Mouse (Mus musculus) mature B cell (primary cell): Measurements from ENCODE around the gene Dpf1.

Experiments
- in situ Hi-C: fragments of 300-500 bp; cut with MboI; formaldehyde crosslinking; loops from 2 replicates; pipeline ENCODE4 v1.14.3; 2019

Dpf1 gene

DNA sequence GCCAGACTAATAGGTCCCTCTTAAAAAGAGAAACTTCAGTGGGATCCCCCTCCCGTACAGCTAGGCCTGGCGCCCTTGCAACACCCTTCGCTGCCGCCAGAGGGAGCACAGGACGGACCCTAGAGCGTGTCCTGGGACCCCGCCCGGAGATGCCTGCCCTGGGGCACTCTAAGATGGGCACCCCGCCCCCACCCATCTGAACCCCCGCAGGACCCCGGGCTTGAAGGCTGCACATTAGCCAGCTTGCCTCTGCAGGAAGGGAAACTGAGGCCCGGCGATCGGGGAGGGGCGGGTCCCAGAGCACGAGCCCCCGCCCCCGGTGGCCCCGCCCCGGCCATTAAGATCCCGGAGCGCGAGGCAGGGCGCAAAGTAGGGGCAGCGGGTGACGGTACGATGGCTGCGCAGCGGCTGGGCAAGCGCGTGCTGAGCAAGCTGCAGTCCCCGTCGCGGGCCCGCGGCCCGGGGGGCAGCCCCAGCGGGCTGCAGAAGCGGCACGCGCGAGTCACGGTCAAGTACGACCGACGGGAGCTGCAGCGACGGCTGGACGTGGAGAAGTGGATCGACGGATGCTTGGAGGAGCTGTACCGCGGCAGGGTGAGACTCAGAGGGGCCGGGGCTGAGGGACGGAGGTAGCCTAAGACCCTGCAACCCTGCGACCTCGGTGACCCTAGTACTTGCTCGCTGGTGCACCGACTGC lies 14.7 kb upstream of the Dpf1 start, which contains the start of gene Ppp1r14a:
Gene Ppp1r14a, plus strand, starts transcription at position 367 of the 697 bp plus-strand sequence.
- in situ Hi-C loops, result no loop called here

DNA sequence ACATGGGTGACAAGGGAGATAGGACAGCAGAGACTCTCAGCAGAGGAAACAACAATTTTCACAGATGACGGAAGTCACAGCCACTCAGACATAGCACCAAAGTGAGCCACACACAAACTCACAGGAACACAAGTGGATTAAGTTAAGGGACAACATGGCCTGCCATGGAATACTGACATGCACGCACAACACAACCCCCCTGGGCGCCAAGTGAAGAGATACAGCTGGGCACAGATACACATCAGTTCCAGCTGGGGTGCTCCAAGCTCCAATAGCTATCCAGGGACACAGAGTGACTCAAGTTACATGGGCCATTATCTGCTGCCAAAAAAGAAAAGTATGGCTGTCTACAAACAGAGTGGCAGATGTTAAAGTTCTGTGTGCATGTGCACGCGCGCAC lies 13.9 kb upstream of the Dpf1 start:
- in situ Hi-C loops, result no loop called here

GRCm38 (mm10) chr7:29290691-29291485 lies 12.9 kb upstream of the Dpf1 start:
- in situ Hi-C loops, result no loop called here

DNA sequence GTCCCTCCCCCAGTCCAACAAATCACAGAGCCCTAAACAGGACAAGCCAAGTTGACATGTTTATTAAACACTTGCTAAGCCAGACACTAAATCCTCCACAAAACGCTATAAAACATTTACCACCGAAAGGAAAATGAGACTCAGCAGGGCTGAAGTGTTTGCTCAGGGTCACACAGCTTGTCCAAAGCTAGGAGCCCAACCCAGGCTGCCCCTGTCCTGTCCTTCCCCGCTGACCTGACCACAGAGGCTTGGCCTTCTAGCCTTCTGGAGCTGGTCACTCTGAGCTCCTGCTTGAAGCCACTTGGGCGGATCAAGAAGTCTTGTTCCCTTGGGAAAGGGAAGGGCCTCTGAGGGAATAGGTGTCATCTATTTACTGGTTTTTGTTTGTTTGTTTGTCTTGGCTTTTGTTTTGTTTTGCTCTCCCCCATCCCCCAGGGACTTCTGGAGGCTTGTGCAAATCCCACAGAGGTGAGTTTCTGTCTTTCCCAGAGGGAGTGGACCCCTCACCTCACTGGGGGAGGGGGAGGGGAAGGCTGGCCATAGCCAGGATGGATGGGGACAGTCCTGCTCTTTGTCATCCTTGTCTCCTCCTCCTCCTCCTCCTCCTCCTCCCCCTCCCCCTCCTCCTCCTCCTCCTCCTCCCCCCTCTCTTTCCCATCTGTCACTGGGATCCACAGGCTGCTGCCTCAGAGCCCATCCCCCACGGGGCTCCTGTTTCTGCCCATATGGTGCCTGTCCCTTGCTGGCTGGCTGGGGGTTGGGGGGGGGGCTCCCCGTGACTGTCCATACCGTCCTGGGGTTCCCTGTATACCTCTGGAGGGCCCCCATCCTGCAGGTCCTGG lies 11.9 kb upstream of the Dpf1 start:
- in situ Hi-C loops, result no loop called here

DNA sequence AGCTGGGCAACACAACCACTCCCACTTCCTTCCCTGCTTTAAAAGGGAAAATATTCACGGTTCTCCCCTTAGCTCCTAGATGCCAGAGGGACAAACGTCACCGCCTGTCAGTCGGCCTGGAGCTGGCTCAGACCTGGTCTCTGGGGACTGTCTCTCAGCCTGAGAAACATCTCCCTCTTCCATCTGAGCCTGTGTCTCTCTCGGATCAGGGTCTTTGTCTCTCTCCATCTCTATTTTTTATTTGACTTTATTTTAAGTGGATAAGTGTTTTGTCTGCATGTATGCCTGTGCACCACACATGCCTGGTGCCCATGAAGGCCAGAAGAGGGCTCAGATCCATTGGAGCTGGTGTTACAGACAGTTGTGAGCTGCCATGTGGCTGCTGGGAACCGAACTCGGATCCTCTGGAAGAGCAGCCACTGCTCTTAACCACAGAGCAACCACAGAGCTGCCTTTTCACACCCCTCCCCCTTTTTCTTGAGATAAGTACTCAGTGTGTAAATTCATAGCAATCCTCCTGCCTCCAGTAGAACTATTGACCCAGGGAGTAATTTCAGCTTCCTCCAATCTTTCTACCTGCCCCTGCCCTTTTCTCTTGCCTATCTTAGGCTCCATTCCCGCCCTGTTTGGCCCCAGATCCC lies 11.2 kb upstream of the Dpf1 start:
- in situ Hi-C loops, result no loop called here

GRCm38 (mm10) chr7:29293131-29294065 lies 10.4 kb upstream of the Dpf1 start:
- in situ Hi-C loops, result no loop called here

DNA sequence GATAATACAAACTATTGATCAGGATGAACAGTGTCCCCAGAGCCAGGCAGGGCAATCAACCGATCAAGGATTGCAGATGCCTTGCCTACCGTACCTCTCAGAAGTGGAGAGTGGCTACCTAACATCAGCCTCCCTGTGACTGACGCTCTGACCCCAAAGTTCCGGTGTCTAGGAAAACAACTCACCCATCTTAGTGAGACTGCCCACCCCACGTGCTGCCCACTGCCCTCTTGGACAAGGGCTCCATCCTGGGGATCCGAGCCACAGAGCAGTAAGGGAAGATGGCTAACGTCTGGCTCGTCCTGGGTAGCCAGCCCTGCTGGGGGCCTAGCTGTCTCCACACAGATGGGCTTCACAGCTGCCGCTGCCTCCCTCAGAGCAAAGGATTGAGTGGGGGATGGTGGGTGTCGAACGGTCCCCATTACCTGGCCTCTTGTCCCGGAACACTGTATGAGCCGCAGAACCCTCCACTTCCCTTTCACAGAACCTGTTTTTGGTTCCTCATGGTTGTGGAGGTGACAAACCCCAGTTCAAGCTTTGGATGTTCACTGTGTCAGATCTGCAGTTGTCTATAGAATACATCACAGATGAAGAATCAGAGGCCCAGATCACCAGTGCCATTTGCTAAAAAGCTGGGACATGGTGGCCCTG lies 9.5 kb upstream of the Dpf1 start:
- in situ Hi-C loops, result no loop called here

GRCm38 (mm10) chr7:29295861-29296647 lies 7.7 kb upstream of the Dpf1 start:
- in situ Hi-C loops, result no loop called here

DNA sequence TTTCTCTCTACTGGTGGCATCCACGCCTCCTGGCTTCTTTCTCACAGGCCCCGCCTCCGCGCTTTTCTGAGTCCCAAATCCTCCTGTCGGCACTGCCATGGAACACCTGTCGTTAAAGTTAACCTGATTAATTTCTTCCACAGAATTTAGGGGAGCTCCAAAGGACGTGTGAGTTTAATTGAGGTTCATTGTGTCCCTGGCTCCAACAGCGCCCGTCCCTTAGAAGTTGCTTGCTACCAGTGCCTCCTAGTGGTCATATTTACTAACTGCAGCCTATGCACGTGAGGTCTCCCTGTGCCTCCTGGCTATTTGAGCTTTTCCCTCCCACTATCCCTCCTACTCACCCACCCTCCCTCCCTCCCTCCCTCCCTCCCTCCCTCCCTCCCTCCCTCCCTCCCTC lies 6.8 kb upstream of the Dpf1 start:
- in situ Hi-C loops, result no loop called here

GRCm38 (mm10) chr7:29301127-29301566 lies 2.6 kb upstream of the Dpf1 start:
- in situ Hi-C loops, result no loop called here

DNA sequence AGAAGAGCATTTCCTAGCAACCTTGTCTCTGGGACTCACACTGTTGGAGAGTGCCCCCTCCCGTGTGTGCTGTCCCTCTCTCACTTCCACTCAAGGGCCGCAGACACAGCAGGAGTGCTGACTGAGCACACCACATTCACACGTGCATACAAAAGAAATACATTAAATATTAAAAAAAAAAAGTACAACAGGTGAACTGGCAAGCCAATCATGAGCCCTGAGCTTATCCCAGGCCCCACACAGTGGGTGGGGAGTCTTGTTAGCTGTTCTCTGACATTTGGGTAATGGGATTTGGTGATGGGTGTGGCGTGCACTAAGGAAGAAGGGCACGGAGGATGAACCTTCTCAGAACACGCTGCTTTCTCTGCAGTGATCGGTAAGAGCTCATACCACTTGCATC lies 1.1 kb upstream of the Dpf1 start:
- in situ Hi-C loops, result no loop called here

GRCm38 (mm10) chr7:29304463-29305262 lies 912 bp downstream of the Dpf1 start:
- in situ Hi-C loops, result no loop called here

DNA sequence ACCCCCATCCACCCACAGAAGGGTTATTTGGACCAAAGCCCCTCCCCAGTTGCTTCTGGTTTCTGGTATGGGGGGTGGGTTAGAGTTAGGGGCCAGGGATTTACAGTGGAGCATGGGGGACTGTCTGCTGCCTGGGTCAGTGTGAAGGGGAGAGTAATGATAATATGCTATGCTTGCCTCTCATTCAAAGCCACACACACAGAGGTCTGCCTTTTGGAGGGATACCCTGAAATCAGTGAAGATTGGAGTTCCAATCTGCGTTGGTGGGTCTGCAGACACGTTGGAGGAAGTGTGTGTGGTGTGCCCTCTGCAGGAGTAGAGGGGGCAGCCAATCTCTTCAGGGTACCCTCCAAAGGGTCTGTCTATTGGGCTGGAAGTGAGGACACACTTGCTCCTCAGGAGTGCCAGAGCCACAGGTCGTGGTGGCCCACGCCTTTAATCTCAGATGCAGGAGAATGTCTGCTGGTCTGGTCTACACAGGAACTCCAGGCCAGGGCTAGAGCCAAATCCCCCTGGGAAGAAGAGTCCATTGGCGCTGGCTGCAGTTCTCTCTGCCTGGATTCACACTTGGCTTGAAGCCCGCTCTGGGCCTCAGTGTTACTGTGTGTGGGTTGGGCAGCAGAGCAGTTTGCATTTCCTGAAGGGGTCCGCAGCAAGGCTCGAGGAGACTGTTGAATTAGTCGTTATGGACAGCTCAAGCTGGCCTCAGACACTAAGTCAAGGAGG lies 1.7 kb downstream of the Dpf1 start:
- in situ Hi-C loops, result no loop called here

- in situ Hi-C loops, result no loop called here
These were observed 2.4 kb downstream of the Dpf1 start for GRCm38 (mm10) chr7:29306108-29306507.

GRCm38 (mm10) chr7:29306619-29307018 lies 2.9 kb downstream of the Dpf1 start:
- in situ Hi-C loops, result no loop called here

- in situ Hi-C loops, result no loop called here
These were observed 3.8 kb downstream of the Dpf1 start for GRCm38 (mm10) chr7:29307350-29308104.

- in situ Hi-C loops, result no loop called here
These were observed 5.5 kb downstream of the Dpf1 start for GRCm38 (mm10) chr7:29309221-29309721.
